In the genomic region with DNA sequence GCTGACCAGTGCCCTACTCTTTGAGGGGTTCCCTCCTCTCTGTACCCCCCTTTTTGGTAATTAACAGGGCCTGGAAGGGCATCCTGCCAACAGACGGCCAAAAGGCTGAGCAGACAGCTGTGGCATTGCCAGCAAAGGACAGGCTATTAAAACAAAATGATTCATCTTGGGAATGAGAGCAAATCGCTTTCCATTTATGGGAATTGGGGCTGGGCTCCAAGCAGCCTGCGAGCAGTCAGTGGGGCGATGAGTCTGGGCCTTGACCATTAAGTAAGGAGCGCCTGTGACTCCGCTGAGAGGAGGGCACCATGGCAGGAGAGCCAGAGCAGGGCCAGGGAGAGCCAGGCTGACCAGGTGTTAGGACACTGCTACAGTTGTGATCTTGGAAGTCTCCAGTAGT, we compare ENCODE assay signal across 7 mouse cellular contexts. TPM values are rescaled to one million over a fixed set of nuclear protein-coding genes. Genes with fewer than 3 reads are reported as not detected.
DNase-seq lines count a peak whose midpoint lies in the region; ATAC-seq and TF ChIP-seq lines count a peak whose summit lies in the region.

No protein-coding gene starts in this region.

- no peak overlapping the region for H3K9ac ChIP-seq in heart, adult 2 months (ENCODE audit: low read depth, low read length)
- H3K9ac ChIP-seq in midbrain, embryonic 13.5 days (replicated peaks): no peak overlapping the region

- no peak for TF ChIP-seq CTCF in heart, adult 2 months (IDR thresholded peaks at IDR 0.05)
- no peak for TF ChIP-seq CTCF in lung, adult 2 months (IDR thresholded peaks at IDR 0.05; ENCODE audit: insufficient read depth, low read length)

- WGBS in heart, adult 2 months: 75% methylated on average over 6 of the region's 6 CpGs
- 78% methylated on average over 6 of the region's 6 CpGs for WGBS in lung, adult 2 months
- 87% methylated on average over 6 of the region's 6 CpGs for WGBS in midbrain, embryonic 13.5 days

- no peaks in the 10 kb centered on the region for H3K27me3 ChIP-seq in heart, adult 2 months (ENCODE audit: control insufficient read depth, insufficient read depth, low read length)
- H3K27me3 ChIP-seq in midbrain, embryonic 13.5 days: no peaks in the 10 kb centered on the region

- H3K4me3 ChIP-seq in heart, adult 2 months: no peak overlapping the region
- H3K4me3 ChIP-seq in lung, adult 2 months (replicated peaks; ENCODE audit: extremely low read depth, low read depth, low read length): no peak overlapping the region
- H3K4me3 ChIP-seq in midbrain, embryonic 13.5 days (replicated peaks): no peak overlapping the region

- no peak for TF ChIP-seq POLR2A in heart, adult 2 months (IDR thresholded peaks at IDR 0.05; ENCODE audit: insufficient read depth, low read depth, low read length)
- TF ChIP-seq POLR2A in lung, adult 2 months (IDR thresholded peaks at IDR 0.05; ENCODE audit: borderline replicate concordance, extremely low read depth, low read depth, low read length): no peak

- no peaks in the 10 kb centered on the region for H3K36me3 ChIP-seq in heart, adult 2 months (ENCODE audit: control insufficient read depth, insufficient read depth, low read length)
- no peaks in the 10 kb centered on the region for H3K36me3 ChIP-seq in midbrain, embryonic 13.5 days

- intact Hi-C loops in heart, adult 2 months (cut with DNase I): no loop called here

- H3K9me3 ChIP-seq in midbrain, embryonic 13.5 days: no peaks in the 10 kb centered on the region

- no peak for TF ChIP-seq EP300 in heart, adult 2 months (IDR thresholded peaks at IDR 0.05; ENCODE audit: insufficient read depth, low read depth, low read length)

- H3K27ac ChIP-seq in heart, adult 2 months: no peak overlapping the region
- H3K27ac ChIP-seq in midbrain, embryonic 13.5 days: no peak overlapping the region

- no peak for ATAC-seq in midbrain, embryonic 13.5 days

- DNase-seq in urinary bladder, postnatal 10 days (ENCODE audit: low spot score): peak; percentile 26
- no peak for DNase-seq in urinary bladder, adult 2 months (ENCODE audit: low spot score)
- peak; percentile 29 to 54 for DNase-seq in heart, adult 2 months
- DNase-seq in lung, adult 2 months: peak; percentile 14
- no peak for DNase-seq in thymus, postnatal 0 days (ENCODE audit: low spot score)
- no peak for DNase-seq in thymus, adult 18-20 months

- no peaks in the 10 kb centered on the region for H3K4me1 ChIP-seq in heart, adult 2 months (ENCODE audit: control insufficient read depth, insufficient read depth, low read length)
- H3K4me1 ChIP-seq in lung, adult 2 months (ENCODE audit: control insufficient read depth, insufficient read depth, low read length): no peaks in the 10 kb centered on the region
- peaks cover 7% of the 10 kb centered on the region; the same call in 1 of the 2 replicates for H3K4me1 ChIP-seq in midbrain, embryonic 13.5 days (replicated peaks)

- H3K79me2 ChIP-seq in heart, adult 2 months (replicated peaks; ENCODE audit: control insufficient read depth, insufficient read depth, low read length): no peaks in the 10 kb centered on the region

- H3K4me2 ChIP-seq in midbrain, embryonic 13.5 days (replicated peaks): no peak overlapping the region

RNA-seq across cellular contexts. Expression of a gene that starts 33.5 kb away (rescaled TPM):
- 113 and 189 TPM in 2 replicates for polyA plus RNA-seq in urinary bladder, adult 2 months (2012; rRNA removed)
- total RNA-seq in heart, adult 2 months (2021): 10 to 100 TPM; 21.3 to 22.3 TPM
- polyA plus RNA-seq in heart, adult 2 months (2012; rRNA removed): 6.6 and 10.2 TPM in 2 replicates
- 9.5 and 11.3 TPM in 2 replicates for polyA plus RNA-seq in lung, adult 2 months (2012; rRNA removed)
- polyA plus RNA-seq in thymus, postnatal 0 days (2015; fragmentation: Nextera tagmentation; extraction: Ambion mirVana): 3.1 and 3.5 TPM in 2 replicates
- 7.8 and 8.2 TPM in 2 replicates for polyA plus RNA-seq in midbrain, embryonic 13.5 days (2015; fragmentation: Nextera tagmentation; extraction: Ambion mirVana)

Comparison
In these comparisons a context has a peak if more than half of its experiments do, and no peak if none do; other contexts are left out.
1. DNase-seq: peak in urinary bladder, postnatal 10 days (single experiment), heart, adult 2 months (2 of 2) and lung, adult 2 months (single experiment); none in urinary bladder, adult 2 months (single experiment), thymus, postnatal 0 days (single experiment) and thymus, adult 18-20 months (0 of 2).